Mouse (Mus musculus) intestine, embryonic 14.5 days (tissue): Measurements from ENCODE around the gene Prm3. TPM values are rescaled to one million over a fixed set of nuclear protein-coding genes. Genes with fewer than 3 reads are reported as not detected.

Experiments
- ATAC-seq: fragments of 200-750 bp; cut with Nextera tagmentation; replicated peaks from 2 replicates; pipeline ENCODE4 v1.8.0; 2017; ENCODE audit warnings: low read depth, moderate number of reproducible peaks, moderate TSS enrichment, moderate library complexity; ENCODE audit not compliant: low FRiP score, low TSS enrichment
- DNase-seq: peaks from one replicate; pipeline ENCODE4 v3.0.0-alpha.2; 2018; ENCODE audit warnings: low spot score
- H3K27ac ChIP-seq: fragments of 300-500 bp; sonication (generic); 2 replicates; pipeline ENCODE4 v1.5.1; 2014; ENCODE audit warnings: low read depth, mild to moderate bottlenecking, control low read depth
- H3K27me3 ChIP-seq: fragments of 300-500 bp; sonication (generic); replicated peaks from 2 replicates; pipeline ENCODE4 v1.6.1; 2014; ENCODE audit warnings: low read length, control low read depth; ENCODE audit not compliant: control insufficient read depth, insufficient read depth
- H3K36me3 ChIP-seq: fragments of 300-500 bp; sonication (generic); 2 replicates; pipeline ENCODE4 v1.6.1; 2014; ENCODE audit warnings: low read length, control low read depth; ENCODE audit not compliant: control insufficient read depth, insufficient read depth
- H3K4me1 ChIP-seq: fragments of 300-500 bp; sonication (generic); replicated peaks from 2 replicates; pipeline ENCODE4 v1.6.1; 2014; ENCODE audit warnings: low read length, control low read depth, mixed read lengths; ENCODE audit not compliant: control insufficient read depth, insufficient read depth
- H3K4me2 ChIP-seq: fragments of 300-500 bp; sonication (generic); 2 replicates; pipeline ENCODE4 v1.6.1; 2014; ENCODE audit warnings: low read length
- H3K4me3 ChIP-seq: fragments of 300-500 bp; sonication (generic); 2 replicates; pipeline ENCODE4 v1.5.1; 2014; ENCODE audit warnings: low read depth, low read length, control low read depth, mixed read lengths
- H3K9ac ChIP-seq: fragments of 300-500 bp; sonication (generic); 2 replicates; pipeline ENCODE4 v1.6.1; 2014; ENCODE audit warnings: mild to moderate bottlenecking, low read length
- H3K9me3 ChIP-seq: fragments of 300-500 bp; sonication (generic); 2 replicates; pipeline ENCODE4 v1.6.1; 2016; ENCODE audit warnings: low read length, control low read depth; ENCODE audit not compliant: control insufficient read depth
- WGBS: fragments of 180-500 bp; shearing (Covaris S2); extraction: QIAGEN DNeasy Blood & Tissue Kit; methylation state at CpG from one replicate; pipeline ENCODE4 v1.1.7; 2014; 5-methylcytosine and 5-hydroxymethylcytosine counted together
- polyA plus RNA-seq: library from polyadenylated mRNA; unstranded; fragments of >200 nt; fragmentation: Nextera tagmentation; extraction: Ambion mirVana; gene quantifications from 2 replicates; pipeline ENCODE4 v1.2.1, GENCODE M21; 2014

The Prm3 gene
- polyA plus RNA-seq, 1 experiment from 2014 or later, result not detected

- Histone ChIP-seq H3K4me1 (no peaks in the 10 kb centered on the region), H3K4me3 (no peak overlapping the region), H3K27me3 (no peaks in the 10 kb centered on the region), H3K36me3 (no peaks in the 10 kb centered on the region), H3K9ac (no peak overlapping the region), H3K9me3 (no peaks in the 10 kb centered on the region), H3K27ac (no peak overlapping the region), H3K4me2 (no peak overlapping the region)
- ATAC-seq, result no peak
- WGBS, result 69% methylated on average over 4 of the region's 4 CpGs
- no peak for DNase-seq
Measured at GRCm38 (mm10) chr16:10828461-10828805, 37.7 kb upstream of the Prm3 start.

DNA sequence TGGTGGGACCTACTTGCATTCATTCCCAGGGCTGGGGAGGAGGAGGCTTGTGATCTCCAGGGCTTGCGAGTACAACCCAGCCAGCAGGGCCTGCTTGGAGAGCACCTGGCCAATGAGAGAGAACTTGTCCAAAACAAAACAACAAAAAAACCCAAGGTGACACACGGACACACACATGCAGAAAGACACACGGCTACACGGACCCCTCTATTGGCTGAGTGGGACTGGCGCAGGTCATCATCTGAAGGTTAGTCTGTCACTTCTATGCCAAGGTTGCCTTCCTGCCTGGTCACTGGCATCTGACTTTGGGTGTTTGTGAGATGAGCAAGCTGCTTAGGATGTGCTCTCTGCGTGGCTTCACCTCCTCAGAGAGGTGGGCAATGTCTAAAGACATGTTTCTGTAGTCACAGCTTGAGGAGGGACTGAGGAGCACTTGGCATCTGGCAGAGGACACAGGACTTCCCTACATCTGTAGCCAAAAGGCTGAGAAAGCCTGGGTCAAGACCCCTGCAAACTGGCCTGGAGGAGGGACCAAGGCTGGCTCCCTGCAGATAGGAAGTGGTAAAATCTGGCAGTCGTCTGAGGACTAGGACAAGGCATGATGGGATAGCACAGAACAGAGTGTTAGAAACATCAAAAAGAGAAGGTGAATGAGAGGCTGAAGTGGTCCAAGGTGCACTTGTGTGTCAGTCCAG is 37.2 kb upstream of the Prm3 start:
- no peaks in the 10 kb centered on the region for H3K9me3 ChIP-seq
- H3K27ac ChIP-seq, result no peak overlapping the region
- H3K4me1 ChIP-seq, result no peaks in the 10 kb centered on the region
- WGBS, result 77% methylated on average over 7 of the region's 7 CpGs
- DNase-seq (no peak), ATAC-seq (no peak)
- no peaks in the 10 kb centered on the region for H3K27me3 ChIP-seq
- no peak overlapping the region for H3K4me3 ChIP-seq
- H3K36me3 ChIP-seq, result no peaks in the 10 kb centered on the region
- H3K9ac ChIP-seq, result no peak overlapping the region
- no peak overlapping the region for H3K4me2 ChIP-seq

DNA sequence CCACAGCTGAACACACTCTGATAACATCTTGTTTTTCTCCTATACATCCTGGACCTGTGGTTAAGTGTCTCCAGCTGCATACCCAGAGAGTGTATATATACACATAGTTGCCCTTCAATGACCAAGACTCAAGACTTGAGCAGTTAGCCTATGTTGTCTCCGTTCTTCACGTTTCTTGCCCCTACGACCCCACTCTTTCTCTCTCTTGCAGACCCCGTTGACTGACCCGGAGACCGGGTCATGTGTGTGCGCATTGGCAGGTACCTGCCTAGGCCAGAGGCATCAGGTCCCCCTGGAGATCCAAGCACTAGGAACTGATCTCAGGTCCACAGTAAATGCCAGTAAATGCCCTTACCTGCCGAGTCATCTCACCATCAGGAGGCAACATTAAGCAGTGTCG is 36.6 kb upstream of the Prm3 start:
- Histone ChIP-seq H3K27ac (no peak overlapping the region), H3K9ac (no peak overlapping the region), H3K27me3 (no peaks in the 10 kb centered on the region), H3K4me1 (no peaks in the 10 kb centered on the region), H3K4me2 (no peak overlapping the region), H3K4me3 (no peak overlapping the region), H3K9me3 (no peaks in the 10 kb centered on the region), H3K36me3 (no peaks in the 10 kb centered on the region)
- no peak for ATAC-seq
- WGBS, result 83% methylated on average over 9 of the region's 9 CpGs
- DNase-seq, result no peak

DNA sequence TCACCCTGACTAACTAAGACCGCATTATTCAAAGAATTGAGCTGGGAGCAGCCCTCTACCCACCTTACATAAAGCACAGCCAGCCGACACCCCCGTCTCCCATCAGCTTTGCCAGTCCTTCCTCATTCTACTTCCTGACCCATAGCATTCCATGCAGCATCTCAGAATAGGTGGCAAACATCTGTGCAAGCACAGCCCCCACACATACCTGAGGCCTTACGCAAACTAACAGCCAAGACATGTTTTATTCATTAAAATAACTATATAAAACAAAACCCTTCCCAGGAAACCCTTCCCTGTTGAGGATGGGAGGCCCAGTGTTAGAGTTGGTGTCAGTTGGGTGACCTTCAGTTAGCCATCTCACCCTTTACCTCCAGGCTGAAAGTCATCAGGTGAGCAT is 35.1 kb upstream of the Prm3 start:
- Histone ChIP-seq H3K4me3 (no peak overlapping the region), H3K27me3 (no peaks in the 10 kb centered on the region), H3K4me1 (no peaks in the 10 kb centered on the region; the same call in 1 of the 2 replicates), H3K36me3 (no peaks in the 10 kb centered on the region), H3K9me3 (no peaks in the 10 kb centered on the region), H3K27ac (no peak overlapping the region), H3K4me2 (no peak overlapping the region), H3K9ac (no peak overlapping the region)
- WGBS, result 79% methylated on average over 4 of the region's 4 CpGs
- DNase-seq (no peak), ATAC-seq (no peak)

GRCm38 (mm10) chr16:10824536-10824935 is 33.8 kb upstream of the Prm3 start:
- Histone ChIP-seq H3K27ac (no peak overlapping the region), H3K9ac (no peak overlapping the region), H3K27me3 (no peaks in the 10 kb centered on the region), H3K9me3 (no peaks in the 10 kb centered on the region), H3K4me2 (no peak overlapping the region), H3K4me1 (no peaks in the 10 kb centered on the region; the same call in 1 of the 2 replicates), H3K4me3 (no peak overlapping the region), H3K36me3 (no peaks in the 10 kb centered on the region)
- no peak for ATAC-seq
- WGBS, result 86% methylated on average over 1 of the region's 1 CpGs
- DNase-seq, result no peak

- Histone ChIP-seq H3K36me3 (no peaks in the 10 kb centered on the region), H3K4me3 (no peak overlapping the region), H3K27ac (no peak overlapping the region), H3K27me3 (no peaks in the 10 kb centered on the region), H3K4me1 (no peaks in the 10 kb centered on the region; the same call in 1 of the 2 replicates), H3K4me2 (no peak overlapping the region), H3K9me3 (no peaks in the 10 kb centered on the region), H3K9ac (no peak overlapping the region)
- DNase-seq (no peak), ATAC-seq (0 out of 2 replicates have a peak, but pooled peaks have one; percentile 32)
- 47% methylated on average over 4 of the region's 4 CpGs for WGBS
Measured at GRCm38 (mm10) chr16:10821387-10821786, 30.7 kb upstream of the Prm3 start.

DNA sequence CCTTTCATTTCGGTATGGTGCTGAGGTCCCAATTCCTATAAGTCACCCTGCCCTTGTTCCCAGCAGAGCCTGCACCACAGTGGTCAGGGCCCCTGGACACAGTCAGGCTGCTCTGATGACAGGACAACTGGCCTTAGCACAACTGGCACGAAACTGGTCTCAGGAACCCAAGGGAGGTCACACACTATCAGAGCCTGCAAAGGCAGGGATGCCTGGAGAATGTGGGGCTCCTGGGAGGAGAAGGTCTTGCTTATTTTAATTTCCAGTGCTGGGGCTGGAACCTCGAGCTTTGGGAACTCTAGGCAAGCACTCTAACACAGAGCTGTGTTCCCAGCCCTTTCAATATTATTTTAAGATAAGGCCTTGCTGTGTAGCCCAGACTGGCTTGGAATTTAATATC is 29.3 kb upstream of the Prm3 start:
- H3K4me2 ChIP-seq, result no peak overlapping the region
- 72% methylated on average over 3 of the region's 3 CpGs for WGBS
- no peaks in the 10 kb centered on the region for H3K36me3 ChIP-seq
- H3K4me3 ChIP-seq, result no peak overlapping the region
- no peak overlapping the region for H3K27ac ChIP-seq
- H3K4me1 ChIP-seq, result no peaks in the 10 kb centered on the region; the same call in 1 of the 2 replicates
- H3K27me3 ChIP-seq, result no peaks in the 10 kb centered on the region
- ATAC-seq (no peak), DNase-seq (no peak)
- no peaks in the 10 kb centered on the region for H3K9me3 ChIP-seq
- no peak overlapping the region for H3K9ac ChIP-seq

DNA sequence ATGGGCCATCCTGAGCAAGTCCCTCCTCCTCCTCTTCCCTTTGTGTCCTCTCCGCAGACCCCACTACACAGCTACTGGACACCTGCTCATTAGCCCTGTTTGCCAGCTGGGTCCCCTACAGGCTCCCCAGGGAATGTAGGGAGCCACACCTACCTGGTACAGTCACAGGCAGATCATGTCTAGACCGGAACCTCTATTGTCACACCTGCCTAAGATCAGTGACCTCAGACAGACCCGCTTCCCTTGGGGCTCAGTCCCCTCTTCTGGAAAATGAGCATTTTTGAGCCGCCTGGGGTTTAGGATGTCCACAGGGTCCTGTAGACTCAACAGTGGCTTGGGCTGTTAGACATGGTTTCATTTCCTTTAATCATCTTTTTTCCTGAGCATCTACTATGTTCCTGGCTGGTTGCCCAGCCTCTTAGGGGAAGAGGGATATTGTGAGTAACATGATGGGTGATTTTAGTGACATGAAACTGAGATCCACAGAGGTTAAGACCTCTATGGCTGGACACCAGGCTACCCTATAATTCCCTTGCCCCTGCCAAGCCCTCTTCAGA is 27.9 kb upstream of the Prm3 start:
- H3K9me3 ChIP-seq, result no peaks in the 10 kb centered on the region
- no peak overlapping the region for H3K4me2 ChIP-seq
- H3K9ac ChIP-seq, result no peak overlapping the region
- WGBS, result 88% methylated on average over 4 of the region's 4 CpGs
- DNase-seq (no peak), ATAC-seq (no peak)
- H3K27me3 ChIP-seq, result no peaks in the 10 kb centered on the region
- H3K4me1 ChIP-seq, result no peaks in the 10 kb centered on the region; the same call in 1 of the 2 replicates
- H3K27ac ChIP-seq, result no peak overlapping the region
- no peaks in the 10 kb centered on the region for H3K36me3 ChIP-seq
- no peak overlapping the region for H3K4me3 ChIP-seq

GRCm38 (mm10) chr16:10814864-10815263 is 24.1 kb upstream of the Prm3 start:
- H3K27ac ChIP-seq, result no peak overlapping the region
- no peak overlapping the region for H3K9ac ChIP-seq
- no peaks in the 10 kb centered on the region for H3K4me1 ChIP-seq
- H3K36me3 ChIP-seq, result no peaks in the 10 kb centered on the region
- H3K27me3 ChIP-seq, result no peaks in the 10 kb centered on the region
- WGBS, result 69% methylated on average over 4 of the region's 4 CpGs
- 0 out of 2 replicates have a peak, but pooled peaks have one; percentile 23 for ATAC-seq
- no peak overlapping the region for H3K4me2 ChIP-seq
- H3K9me3 ChIP-seq, result no peaks in the 10 kb centered on the region
- H3K4me3 ChIP-seq, result no peak overlapping the region
- DNase-seq, result no peak
